Mouse (Mus musculus): Measurements from ENCODE around the gene Olfr320. TPM values are rescaled to one million over a fixed set of nuclear protein-coding genes. Genes with fewer than 3 reads are reported as not detected.
A peak's percentile ranks its signal among the peaks of the same experiment; 100 is the strongest.

Olfr320 gene
- not detected in 2 replicates for polyA plus RNA-seq (2016; fragmentation: Nextera tagmentation; extraction: Ambion mirVana)

DNA sequence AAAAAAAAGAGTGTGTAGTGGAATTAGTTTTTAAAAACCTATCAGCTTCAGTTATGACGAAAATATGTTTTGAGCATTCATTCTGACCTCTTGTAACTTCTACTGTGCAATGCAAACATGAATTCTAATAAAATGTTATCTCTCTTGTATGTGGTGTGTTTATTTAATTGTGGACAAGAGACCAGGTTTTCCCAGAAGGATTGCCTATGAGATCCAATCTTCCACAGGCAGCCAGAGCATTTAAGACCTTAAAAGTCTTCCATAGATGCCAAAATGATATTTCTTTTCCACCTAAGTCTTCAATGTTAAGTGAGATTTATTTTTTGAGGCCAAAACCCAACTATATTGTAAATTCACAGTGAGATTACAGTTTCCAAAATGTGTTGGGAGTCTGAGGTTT lies at the start of gene Olfr320:
Gene Olfr320, plus strand, starts transcription at position 301 of the 400 bp plus-strand sequence.
- Histone ChIP-seq H3K4me1 (no peaks in the 10 kb centered on the region), H3K36me3 (no peaks in the 10 kb centered on the region), H3K4me3 (no peak within 1 kb of the TSS), H3K9me3 (replicated peaks) (no peaks in the 10 kb centered on the region), H3K27me3 (ENCODE audit: low read depth, poor library complexity, severe bottlenecking) (no peaks in the 10 kb centered on the region), H3K27ac (no peak within 1 kb of the TSS)
- no peak for DNase-seq (ENCODE audit: low spot score)
- 86% methylated on average over 1 of the region's 1 CpGs for WGBS

DNA sequence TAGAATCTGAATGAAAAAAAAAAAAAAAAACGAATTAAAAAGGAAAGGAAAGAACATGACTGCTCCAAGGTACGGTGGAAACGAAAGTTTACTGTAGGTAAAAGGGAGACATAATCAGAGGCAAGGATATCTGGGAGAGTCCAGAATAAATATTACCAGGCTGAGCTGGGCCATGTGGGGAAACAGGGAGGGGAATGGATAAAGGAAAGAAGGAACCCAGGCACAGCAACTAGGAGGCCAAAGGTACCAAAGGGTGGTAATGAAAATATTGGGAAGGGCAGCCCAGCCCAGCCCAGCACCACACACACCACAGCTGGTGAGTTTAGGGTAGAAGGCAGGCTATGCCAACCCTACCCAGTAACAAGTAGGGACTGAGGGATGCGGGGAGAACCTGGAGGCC lies 46.0 kb upstream of the Olfr320 start:
- no peaks in the 10 kb centered on the region for H3K9me3 ChIP-seq (replicated peaks)
- no peaks in the 10 kb centered on the region for H3K36me3 ChIP-seq
- H3K27ac ChIP-seq = no peak overlapping the region
- H3K4me3 ChIP-seq = no peak overlapping the region
- peaks cover 20% of the 10 kb centered on the region for H3K27me3 ChIP-seq (ENCODE audit: low read depth, poor library complexity, severe bottlenecking)
- no peaks in the 10 kb centered on the region for H3K4me1 ChIP-seq
- DNase-seq (ENCODE audit: low spot score) = no peak
- WGBS = 72% methylated on average over 4 of the region's 4 CpGs

DNA sequence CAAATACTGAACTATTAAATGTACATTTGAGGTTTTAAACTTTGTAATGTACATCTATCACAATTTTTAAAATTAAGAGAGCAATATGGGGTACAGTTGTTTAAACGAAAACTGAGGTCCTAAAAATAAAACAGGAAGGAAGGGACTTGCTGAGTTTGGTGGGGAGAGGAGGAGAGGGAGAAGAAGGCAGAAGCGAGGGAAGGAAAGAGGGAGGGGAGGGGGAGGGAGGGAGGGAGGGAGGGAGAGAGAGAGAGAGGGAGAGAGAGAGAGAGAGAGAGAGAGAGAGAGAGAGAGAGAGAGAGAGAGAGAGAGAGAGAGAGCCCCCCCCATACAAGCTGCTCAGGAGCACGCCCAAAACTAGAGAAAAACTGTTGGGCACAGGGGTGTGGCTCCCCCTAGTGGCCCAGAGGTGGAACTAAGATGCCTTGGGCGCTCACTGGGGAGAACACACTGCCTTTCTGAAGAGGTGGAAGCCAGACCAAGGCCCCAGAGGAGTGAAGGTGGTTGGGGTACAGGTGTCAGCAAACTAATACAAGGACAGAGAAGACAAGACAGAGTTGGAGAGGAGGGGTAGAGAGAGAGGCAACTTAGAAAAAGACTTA lies 44.4 kb upstream of the Olfr320 start:
- Histone ChIP-seq H3K4me1 (peaks cover 9% of the 10 kb centered on the region), H3K4me3 (no peak overlapping the region), H3K9me3 (replicated peaks) (no peaks in the 10 kb centered on the region), H3K27me3 (ENCODE audit: low read depth, poor library complexity, severe bottlenecking) (peaks cover 36% of the 10 kb centered on the region), H3K36me3 (no peaks in the 10 kb centered on the region), H3K27ac (no peak overlapping the region)
- DNase-seq (ENCODE audit: low spot score) = peak; percentile 72
- WGBS = 18% methylated on average over 3 of the region's 4 CpGs

DNA sequence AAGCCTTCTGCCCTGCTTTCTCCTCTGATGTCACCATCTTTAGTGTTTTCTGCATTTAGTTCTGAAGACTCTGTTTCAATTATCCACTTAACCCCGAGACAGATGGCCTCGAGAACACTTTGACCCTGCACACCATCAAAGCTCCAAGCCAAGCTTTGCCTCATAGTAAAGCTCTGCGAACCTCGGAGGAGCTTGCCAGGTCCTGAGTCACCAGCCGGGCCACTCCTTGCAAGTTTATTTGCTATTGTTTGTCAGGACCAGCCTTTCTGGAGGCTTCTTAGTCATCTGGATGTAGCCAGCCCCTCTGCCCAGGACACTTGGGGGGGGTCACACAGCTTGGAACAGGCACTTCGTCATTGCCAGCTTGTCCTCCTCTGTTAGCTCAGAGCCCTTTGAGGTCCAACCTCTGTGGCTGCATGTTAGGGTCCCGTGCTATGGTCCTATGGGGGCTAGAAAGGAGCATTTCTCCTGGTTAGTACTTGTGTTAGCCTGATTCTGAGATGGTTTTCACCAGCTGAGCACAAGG lies 42.7 kb upstream of the Olfr320 start:
- H3K27me3 ChIP-seq (ENCODE audit: low read depth, poor library complexity, severe bottlenecking) = peaks cover 43% of the 10 kb centered on the region
- H3K4me3 ChIP-seq = no peak overlapping the region
- DNase-seq (ENCODE audit: low spot score) = no peak
- no peaks in the 10 kb centered on the region for H3K9me3 ChIP-seq (replicated peaks)
- 37% methylated on average over 7 of the region's 7 CpGs for WGBS
- no peaks in the 10 kb centered on the region for H3K36me3 ChIP-seq
- peaks cover 9% of the 10 kb centered on the region for H3K4me1 ChIP-seq
- H3K27ac ChIP-seq = no peak overlapping the region

DNA sequence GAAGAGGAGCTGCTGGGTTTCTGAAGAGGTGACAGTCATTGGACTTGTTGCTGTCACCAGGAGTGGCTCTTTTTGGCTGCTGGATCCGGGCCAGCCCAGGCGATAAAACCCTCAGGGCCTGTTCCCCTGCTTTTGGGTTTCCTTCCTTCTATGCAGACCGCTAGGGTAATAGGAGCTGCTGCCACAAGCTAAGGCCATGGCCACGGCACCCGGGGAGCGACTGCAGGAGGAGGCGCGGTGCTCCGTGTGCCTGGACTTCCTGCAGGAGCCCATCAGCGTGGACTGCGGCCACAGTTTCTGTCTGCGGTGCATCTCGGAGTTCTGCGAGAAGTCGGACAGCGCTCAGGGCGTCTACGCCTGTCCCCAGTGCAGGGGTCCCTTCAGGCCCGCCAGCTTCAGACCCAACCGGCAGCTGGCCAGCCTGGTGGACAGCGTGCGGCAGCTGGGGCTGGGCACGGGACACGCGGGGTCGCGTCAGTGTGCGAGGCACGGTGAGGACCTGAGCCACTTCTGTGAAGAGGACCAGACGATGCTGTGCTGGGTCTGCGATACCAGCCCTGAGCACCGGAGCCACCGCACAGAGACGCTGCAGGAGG lies 40.5 kb upstream of the Olfr320 start, which contains the start of gene Trim58:
Gene Trim58, plus strand, starts transcription at position 194 of the 596 bp plus-strand sequence.
- peak within 1 kb of the TSS; percentile 74 for H3K27ac ChIP-seq
- DNase-seq (ENCODE audit: low spot score) = peak; percentile 54

DNA sequence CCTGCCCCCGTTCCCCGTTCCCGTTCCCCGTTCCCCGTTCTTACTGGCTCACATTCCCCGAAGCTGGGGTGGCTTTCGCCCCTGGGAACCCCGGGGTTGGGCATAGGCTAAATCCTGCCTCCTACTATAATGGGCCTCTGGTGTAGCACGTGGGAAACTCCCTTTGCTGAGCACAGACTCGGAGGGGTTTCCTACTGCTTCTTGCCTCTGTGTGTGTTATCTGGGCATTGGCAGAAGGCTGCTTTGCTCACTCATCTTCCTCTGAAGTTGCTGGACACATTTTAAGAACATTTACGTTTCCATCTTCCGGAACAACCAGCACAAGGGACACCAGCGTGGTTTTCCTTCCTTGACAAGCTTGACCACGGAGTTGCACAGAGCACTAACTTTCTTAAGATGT lies 39.8 kb upstream of the Olfr320 start:
- WGBS = 34% methylated on average over 14 of the region's 14 CpGs
- peaks cover 43% of the 10 kb centered on the region for H3K27me3 ChIP-seq (ENCODE audit: low read depth, poor library complexity, severe bottlenecking)
- peak overlapping the region; percentile 56 for H3K4me3 ChIP-seq
- peaks cover 9% of the 10 kb centered on the region for H3K4me1 ChIP-seq
- no peak for DNase-seq (ENCODE audit: low spot score)
- H3K9me3 ChIP-seq (replicated peaks) = no peaks in the 10 kb centered on the region
- no peaks in the 10 kb centered on the region for H3K36me3 ChIP-seq
- no peak overlapping the region for H3K27ac ChIP-seq

More for the DNA sequence above, 40.5 kb upstream of the Olfr320 start, which contains the start of gene Trim58:
- Histone ChIP-seq H3K9me3 (replicated peaks) (no peaks in the 10 kb centered on the region), H3K4me1 (peaks cover 9% of the 10 kb centered on the region), H3K4me3 (peak within 1 kb of the TSS; percentile 56), H3K36me3 (no peaks in the 10 kb centered on the region), H3K27me3 (ENCODE audit: low read depth, poor library complexity, severe bottlenecking) (peaks cover 43% of the 10 kb centered on the region)
- WGBS = 6% methylated on average over 34 of the region's 34 CpGs

DNA sequence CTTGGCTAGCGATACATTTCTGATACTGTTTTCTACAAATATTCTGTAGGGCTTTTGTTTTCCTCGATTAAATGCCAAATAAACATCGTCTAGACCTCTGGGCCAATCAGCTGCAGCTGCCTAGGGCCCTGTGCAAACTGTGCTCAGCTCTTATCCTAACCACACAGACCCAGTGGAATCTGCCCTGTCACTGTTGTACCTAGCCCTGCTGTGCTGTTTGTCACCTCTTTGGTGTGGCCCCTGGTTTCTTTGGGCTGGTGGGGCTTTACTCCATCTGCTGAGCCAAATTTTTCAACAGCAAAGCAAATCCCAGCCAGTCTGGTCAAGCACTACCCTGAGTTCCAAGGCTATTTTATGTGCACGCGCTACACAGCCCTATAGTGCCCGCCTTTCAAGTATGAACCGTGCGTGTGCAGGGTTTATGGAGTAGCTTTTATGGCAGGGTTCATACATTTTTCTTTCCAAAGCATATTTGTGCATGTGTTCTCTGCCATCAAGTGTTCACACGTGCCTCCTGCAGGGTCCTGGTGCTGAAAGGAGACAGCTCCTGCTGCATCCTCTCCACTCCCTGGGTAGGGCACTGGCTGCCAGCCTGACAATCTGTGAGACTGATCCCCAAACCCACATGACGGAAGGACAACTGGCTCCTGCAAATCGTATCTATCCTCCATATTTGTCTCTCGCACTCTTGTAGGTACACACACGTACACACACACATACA lies 39.1 kb upstream of the Olfr320 start:
- WGBS = 85% methylated on average over 13 of the region's 13 CpGs
- H3K27me3 ChIP-seq (ENCODE audit: low read depth, poor library complexity, severe bottlenecking) = peaks cover 43% of the 10 kb centered on the region
- DNase-seq (ENCODE audit: low spot score) = no peak

DNA sequence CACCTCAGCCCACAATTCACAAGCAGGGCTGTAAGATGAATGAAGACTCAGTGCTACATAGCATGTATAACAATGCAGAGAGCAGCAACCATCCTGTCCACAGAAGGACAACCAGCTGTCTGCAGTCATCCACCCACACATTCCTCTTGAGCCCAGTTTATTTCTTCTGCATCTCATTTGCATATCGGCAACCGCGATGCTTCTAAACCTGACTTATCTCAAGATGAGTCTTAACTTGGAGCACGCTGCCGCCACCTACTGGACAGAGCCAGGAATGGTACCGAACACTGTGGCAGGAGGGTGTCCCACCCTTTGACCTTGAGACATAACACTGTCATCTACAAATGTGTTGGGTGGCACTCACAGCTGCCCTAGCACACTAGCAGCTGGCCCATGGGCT lies 37.5 kb upstream of the Olfr320 start:
- DNase-seq (ENCODE audit: low spot score) = peak; percentile 40

More for the DNA sequence above, 39.1 kb upstream of the Olfr320 start:
- Histone ChIP-seq H3K4me1 (peaks cover 9% of the 10 kb centered on the region), H3K4me3 (no peak overlapping the region), H3K36me3 (no peaks in the 10 kb centered on the region), H3K27ac (no peak overlapping the region), H3K9me3 (replicated peaks) (no peaks in the 10 kb centered on the region)

DNA sequence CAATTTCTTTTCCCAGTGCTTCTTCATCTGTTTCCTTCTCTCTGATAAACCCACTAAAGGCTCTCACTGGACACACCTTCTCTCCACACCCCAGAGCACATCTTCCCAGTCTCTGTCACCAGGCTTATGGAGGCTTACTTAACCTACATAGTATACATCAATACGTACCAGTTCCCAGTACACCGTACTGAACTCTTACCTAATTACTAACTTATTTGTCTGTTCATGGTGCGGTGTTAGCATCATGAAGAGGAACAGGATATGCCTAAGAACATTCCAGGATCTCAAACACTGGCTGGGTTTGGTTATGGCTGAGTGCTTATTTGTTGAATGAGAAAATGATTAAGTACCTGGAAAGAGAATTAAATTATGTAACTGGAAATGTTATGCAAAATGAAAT lies 25.7 kb upstream of the Olfr320 start:
- Histone ChIP-seq H3K4me1 (no peaks in the 10 kb centered on the region), H3K9me3 (replicated peaks) (no peaks in the 10 kb centered on the region), H3K36me3 (no peaks in the 10 kb centered on the region), H3K4me3 (no peak overlapping the region), H3K27ac (no peak overlapping the region), H3K27me3 (ENCODE audit: low read depth, poor library complexity, severe bottlenecking) (no peaks in the 10 kb centered on the region)
- WGBS = 91% methylated on average over 3 of the region's 3 CpGs
- no peak for DNase-seq (ENCODE audit: low spot score)

More for the DNA sequence above, 37.5 kb upstream of the Olfr320 start:
- Histone ChIP-seq H3K4me1 (peaks cover 9% of the 10 kb centered on the region), H3K9me3 (replicated peaks) (no peaks in the 10 kb centered on the region), H3K27ac (no peak overlapping the region), H3K27me3 (ENCODE audit: low read depth, poor library complexity, severe bottlenecking) (peaks cover 32% of the 10 kb centered on the region), H3K4me3 (no peak overlapping the region), H3K36me3 (no peaks in the 10 kb centered on the region)
- 38% methylated on average over 6 of the region's 6 CpGs for WGBS

DNA sequence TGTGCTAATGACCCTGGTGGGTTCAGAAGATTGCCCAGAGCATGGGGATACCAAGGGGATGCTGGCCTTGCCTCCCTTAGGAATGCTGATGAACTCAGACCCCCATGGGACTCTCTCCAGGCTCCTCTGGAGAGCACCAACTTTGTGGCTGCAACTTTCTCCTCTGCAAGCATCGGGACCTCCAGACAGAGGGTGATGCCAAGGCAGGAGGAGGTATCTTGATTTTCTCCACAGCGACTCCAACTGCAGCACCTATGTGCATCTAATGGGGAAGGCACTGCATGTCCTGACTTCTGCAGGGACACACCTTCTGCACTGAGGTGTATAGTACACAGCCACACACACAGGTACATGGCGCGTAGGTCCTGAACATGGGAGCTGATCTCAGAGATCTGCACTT lies 22.3 kb upstream of the Olfr320 start, which contains the start of gene Olfr322:
Gene Olfr322, plus strand, starts transcription at position 187 of the 400 bp plus-strand sequence.
- no peaks in the 10 kb centered on the region for H3K9me3 ChIP-seq (replicated peaks)
- no peak within 1 kb of the TSS for H3K4me3 ChIP-seq
- no peaks in the 10 kb centered on the region for H3K27me3 ChIP-seq (ENCODE audit: low read depth, poor library complexity, severe bottlenecking)
- DNase-seq (ENCODE audit: low spot score) = no peak
- WGBS = 87% methylated on average over 4 of the region's 4 CpGs
- no peaks in the 10 kb centered on the region for H3K4me1 ChIP-seq
- H3K27ac ChIP-seq = no peak within 1 kb of the TSS
- no peaks in the 10 kb centered on the region for H3K36me3 ChIP-seq

DNA sequence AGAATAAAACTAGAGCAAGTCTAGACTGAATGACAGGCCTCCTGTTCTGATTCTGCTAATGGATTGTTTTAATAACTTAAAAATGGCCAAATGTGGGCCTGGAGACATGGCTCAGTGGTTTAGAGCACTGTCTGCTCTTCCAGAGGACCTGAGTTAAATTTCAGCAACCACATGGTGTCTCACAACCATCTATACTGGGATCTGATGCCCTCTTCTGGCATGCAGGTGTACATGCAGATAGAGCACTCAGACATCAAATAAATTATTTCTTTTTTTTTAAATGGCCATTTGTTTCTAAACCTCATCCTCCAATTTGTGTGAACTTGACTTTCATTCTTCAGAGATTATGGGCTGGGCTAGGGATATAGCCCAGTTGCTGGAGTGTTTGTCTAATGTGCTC lies 11.6 kb upstream of the Olfr320 start:
- H3K9me3 ChIP-seq (replicated peaks) = no peaks in the 10 kb centered on the region
- DNase-seq (ENCODE audit: low spot score) = no peak
- H3K4me1 ChIP-seq = no peaks in the 10 kb centered on the region
- no peaks in the 10 kb centered on the region for H3K27me3 ChIP-seq (ENCODE audit: low read depth, poor library complexity, severe bottlenecking)
- H3K36me3 ChIP-seq = no peaks in the 10 kb centered on the region
- H3K27ac ChIP-seq = no peak overlapping the region
- H3K4me3 ChIP-seq = no peak overlapping the region

DNA sequence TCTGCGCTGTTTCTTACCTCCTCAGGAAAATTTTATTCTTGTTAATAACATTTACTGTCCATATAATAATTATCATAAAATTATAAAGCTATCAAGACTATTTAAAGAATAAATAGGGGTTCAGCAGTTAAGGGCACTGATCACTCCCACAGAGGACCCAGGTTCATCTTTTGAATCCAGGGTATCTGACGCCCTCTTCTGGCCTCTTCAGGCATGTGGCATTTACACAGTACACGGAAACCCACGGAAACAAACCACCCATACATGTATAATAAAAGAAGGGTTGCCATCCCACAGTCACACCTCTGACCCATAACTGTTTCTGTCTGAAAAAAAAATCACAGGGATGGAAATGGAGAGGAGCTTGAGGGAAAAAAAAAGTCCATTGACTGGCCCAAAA lies 9.1 kb upstream of the Olfr320 start:
- DNase-seq (ENCODE audit: low spot score) = no peak
- H3K36me3 ChIP-seq = no peaks in the 10 kb centered on the region
- no peak overlapping the region for H3K4me3 ChIP-seq
- H3K27me3 ChIP-seq (ENCODE audit: low read depth, poor library complexity, severe bottlenecking) = no peaks in the 10 kb centered on the region
- H3K4me1 ChIP-seq = no peaks in the 10 kb centered on the region
- no peaks in the 10 kb centered on the region for H3K9me3 ChIP-seq (replicated peaks)
- no peak overlapping the region for H3K27ac ChIP-seq
- 59% methylated on average over 4 of the region's 4 CpGs for WGBS

DNA sequence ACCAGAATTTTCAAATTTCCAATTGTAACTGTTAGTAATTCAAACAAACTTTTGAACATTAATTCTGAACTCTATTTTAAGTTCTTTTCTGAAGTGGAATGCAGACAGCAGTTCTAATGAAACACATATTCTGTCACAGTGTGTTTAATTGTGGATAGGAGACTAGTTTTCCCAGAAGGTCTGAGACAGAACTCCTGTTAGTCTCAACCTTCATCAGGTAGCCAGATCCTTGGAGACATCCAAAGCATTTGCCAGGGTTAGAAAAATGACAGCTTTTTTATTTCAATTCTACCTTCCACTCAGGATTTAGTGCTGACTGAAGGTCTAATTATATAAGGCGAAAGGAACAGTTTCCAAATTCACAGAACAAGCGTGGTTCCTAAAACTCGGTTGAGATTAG lies 18.0 kb downstream of the Olfr320 start, which contains the start of gene Olfr319:
Gene Olfr319, plus strand, starts transcription at position 301 of the 400 bp plus-strand sequence.
- H3K27me3 ChIP-seq (ENCODE audit: low read depth, poor library complexity, severe bottlenecking) = no peaks in the 10 kb centered on the region
- 85% methylated on average over 3 of the region's 3 CpGs for WGBS
- DNase-seq (ENCODE audit: low spot score) = no peak
- H3K27ac ChIP-seq = no peak within 1 kb of the TSS
- H3K9me3 ChIP-seq (replicated peaks) = peaks cover 4% of the 10 kb centered on the region; the same call in 1 of the 2 replicates
- no peak within 1 kb of the TSS for H3K4me3 ChIP-seq
- no peaks in the 10 kb centered on the region for H3K36me3 ChIP-seq
- H3K4me1 ChIP-seq = no peaks in the 10 kb centered on the region

Data from limb, embryonic 10.5 days (tissue).